Mouse (Mus musculus): ENCODE data around the gene Cenps. TPM values are rescaled to one million over a fixed set of nuclear protein-coding genes. Genes with fewer than 3 reads are reported as not detected.

Gene Cenps
- polyA plus RNA-seq, 1 experiment from 2014 or later: 40.6 TPM

GRCm38 (mm10) chr4:149154859-149155258 lies 17.4 kb upstream of the Cenps start:
- no peak overlapping the region for H3K9ac ChIP-seq
- no peak overlapping the region for H3K4me2 ChIP-seq
- ATAC-seq (replicated peaks; ENCODE audit: low FRiP score): no peak
- H3K4me1 ChIP-seq: peaks cover 8% of the 10 kb centered on the region; the same call in 1 of the 2 replicates
- H3K27me3 ChIP-seq: no peaks in the 10 kb centered on the region
- WGBS: 95% methylated on average over 7 of the region's 7 CpGs
- no peak overlapping the region for H3K4me3 ChIP-seq (replicated peaks)
- no peaks in the 10 kb centered on the region for H3K9me3 ChIP-seq (replicated peaks)
- no peak overlapping the region for H3K27ac ChIP-seq
- H3K36me3 ChIP-seq: peaks cover 100% of the 10 kb centered on the region

- Histone ChIP-seq H3K27ac (no peak overlapping the region), H3K27me3 (no peaks in the 10 kb centered on the region), H3K9ac (no peak overlapping the region), H3K4me3 (replicated peaks) (no peak overlapping the region), H3K36me3 (peaks cover 67% of the 10 kb centered on the region), H3K4me1 (peaks cover 31% of the 10 kb centered on the region), H3K9me3 (replicated peaks) (no peaks in the 10 kb centered on the region), H3K4me2 (no peak overlapping the region)
- WGBS: 82% methylated on average over 11 of the region's 11 CpGs
- no peak for ATAC-seq (replicated peaks; ENCODE audit: low FRiP score)
These were observed 13.3 kb upstream of the Cenps start for GRCm38 (mm10) chr4:149150721-149151120.

GRCm38 (mm10) chr4:149150256-149150655 lies 12.8 kb upstream of the Cenps start:
- Histone ChIP-seq H3K36me3 (peaks cover 63% of the 10 kb centered on the region), H3K9ac (no peak overlapping the region), H3K27me3 (no peaks in the 10 kb centered on the region), H3K4me2 (no peak overlapping the region), H3K4me3 (replicated peaks) (no peak overlapping the region), H3K9me3 (replicated peaks) (no peaks in the 10 kb centered on the region), H3K27ac (no peak overlapping the region), H3K4me1 (peaks cover 31% of the 10 kb centered on the region)
- WGBS: 40% methylated on average over 11 of the region's 11 CpGs
- 0 out of 2 replicates have a peak, but pooled peaks have one; percentile 61 for ATAC-seq (replicated peaks; ENCODE audit: low FRiP score)

- H3K27ac ChIP-seq: peak overlapping the region; percentile 51; the same call in 1 of the 2 replicates
- H3K4me2 ChIP-seq: no peak overlapping the region
- no peaks in the 10 kb centered on the region for H3K9me3 ChIP-seq (replicated peaks)
- H3K4me3 ChIP-seq (replicated peaks): no peak overlapping the region
- H3K9ac ChIP-seq: no peak overlapping the region
- 32% methylated on average over 7 of the region's 7 CpGs for WGBS
- peaks cover 56% of the 10 kb centered on the region for H3K36me3 ChIP-seq
- no peak; the same call in 1 of the 2 replicates for ATAC-seq (replicated peaks; ENCODE audit: low FRiP score)
- peaks cover 31% of the 10 kb centered on the region for H3K4me1 ChIP-seq
- no peaks in the 10 kb centered on the region for H3K27me3 ChIP-seq
These were observed 12.2 kb upstream of the Cenps start for GRCm38 (mm10) chr4:149149611-149150010.

- Histone ChIP-seq H3K27ac (0 out of 2 replicates have a peak overlapping the region, but pooled peaks have one; percentile 51), H3K27me3 (no peaks in the 10 kb centered on the region), H3K4me2 (no peak overlapping the region), H3K9me3 (replicated peaks) (no peaks in the 10 kb centered on the region), H3K4me1 (peaks cover 31% of the 10 kb centered on the region), H3K4me3 (replicated peaks) (no peak overlapping the region), H3K9ac (no peak overlapping the region), H3K36me3 (peaks cover 52% of the 10 kb centered on the region)
- WGBS: 60% methylated on average over 9 of the region's 9 CpGs
- ATAC-seq (replicated peaks; ENCODE audit: low FRiP score): no peak
These were observed 11.8 kb upstream of the Cenps start for GRCm38 (mm10) chr4:149149196-149149595.

DNA sequence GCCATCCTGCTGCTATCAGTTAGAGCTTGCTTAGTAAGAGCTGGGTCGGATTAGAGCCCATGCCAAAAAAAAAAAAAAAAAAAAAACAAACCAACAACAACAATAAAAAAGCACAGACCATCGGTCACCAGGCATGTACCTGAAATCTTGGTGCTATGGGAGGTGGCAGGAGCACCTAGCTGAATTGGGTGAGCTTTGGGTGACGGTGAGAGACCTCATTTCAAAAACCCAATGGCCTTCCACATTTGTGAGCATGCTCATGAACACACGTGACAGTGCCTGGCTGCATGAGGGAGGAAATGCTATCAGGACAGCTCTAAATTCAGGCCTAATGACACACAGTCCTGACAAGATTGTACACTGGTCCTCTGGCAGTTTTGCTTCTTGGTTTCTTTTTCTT lies 10.7 kb upstream of the Cenps start:
- Histone ChIP-seq H3K9me3 (replicated peaks) (no peaks in the 10 kb centered on the region), H3K4me3 (replicated peaks) (no peak overlapping the region), H3K4me1 (peaks cover 31% of the 10 kb centered on the region), H3K9ac (no peak overlapping the region), H3K27me3 (no peaks in the 10 kb centered on the region), H3K36me3 (peaks cover 41% of the 10 kb centered on the region), H3K4me2 (no peak overlapping the region), H3K27ac (0 out of 2 replicates have a peak overlapping the region, but pooled peaks have one; percentile 37)
- no peak for ATAC-seq (replicated peaks; ENCODE audit: low FRiP score)
- 82% methylated on average over 4 of the region's 4 CpGs for WGBS

GRCm38 (mm10) chr4:149147528-149147927 lies 10.1 kb upstream of the Cenps start:
- H3K27me3 ChIP-seq: no peaks in the 10 kb centered on the region
- H3K4me1 ChIP-seq: peaks cover 31% of the 10 kb centered on the region
- H3K4me3 ChIP-seq (replicated peaks): no peak overlapping the region
- 0 out of 2 replicates have a peak overlapping the region, but pooled peaks have one; percentile 37 for H3K27ac ChIP-seq
- H3K4me2 ChIP-seq: no peak overlapping the region
- no peaks in the 10 kb centered on the region for H3K9me3 ChIP-seq (replicated peaks)
- no peak for ATAC-seq (replicated peaks; ENCODE audit: low FRiP score)
- H3K36me3 ChIP-seq: peaks cover 35% of the 10 kb centered on the region
- H3K9ac ChIP-seq: no peak overlapping the region
- 79% methylated on average over 7 of the region's 7 CpGs for WGBS

- Histone ChIP-seq H3K36me3 (peaks cover 12% of the 10 kb centered on the region), H3K27ac (no peak overlapping the region), H3K9me3 (replicated peaks) (no peaks in the 10 kb centered on the region), H3K27me3 (no peaks in the 10 kb centered on the region), H3K4me1 (peaks cover 25% of the 10 kb centered on the region), H3K4me2 (no peak overlapping the region), H3K9ac (no peak overlapping the region), H3K4me3 (replicated peaks) (no peak overlapping the region)
- WGBS: 80% methylated on average over 4 of the region's 4 CpGs
- ATAC-seq (replicated peaks; ENCODE audit: low FRiP score): no peak
These were observed 7.7 kb upstream of the Cenps start for GRCm38 (mm10) chr4:149145151-149145550.

- 4% methylated on average over 3 of the region's 3 CpGs for WGBS
- peaks cover 19% of the 10 kb centered on the region for H3K4me1 ChIP-seq
- H3K9me3 ChIP-seq (replicated peaks): no peaks in the 10 kb centered on the region
- H3K9ac ChIP-seq: no peak overlapping the region
- ATAC-seq (replicated peaks; ENCODE audit: low FRiP score): peak; percentile 65
- no peak overlapping the region for H3K27ac ChIP-seq
- H3K27me3 ChIP-seq: no peaks in the 10 kb centered on the region
- peaks cover 5% of the 10 kb centered on the region; the same call in 1 of the 2 replicates for H3K36me3 ChIP-seq
- no peak overlapping the region for H3K4me2 ChIP-seq
- H3K4me3 ChIP-seq (replicated peaks): no peak overlapping the region
These were observed 7.0 kb upstream of the Cenps start for GRCm38 (mm10) chr4:149144459-149144858.

DNA sequence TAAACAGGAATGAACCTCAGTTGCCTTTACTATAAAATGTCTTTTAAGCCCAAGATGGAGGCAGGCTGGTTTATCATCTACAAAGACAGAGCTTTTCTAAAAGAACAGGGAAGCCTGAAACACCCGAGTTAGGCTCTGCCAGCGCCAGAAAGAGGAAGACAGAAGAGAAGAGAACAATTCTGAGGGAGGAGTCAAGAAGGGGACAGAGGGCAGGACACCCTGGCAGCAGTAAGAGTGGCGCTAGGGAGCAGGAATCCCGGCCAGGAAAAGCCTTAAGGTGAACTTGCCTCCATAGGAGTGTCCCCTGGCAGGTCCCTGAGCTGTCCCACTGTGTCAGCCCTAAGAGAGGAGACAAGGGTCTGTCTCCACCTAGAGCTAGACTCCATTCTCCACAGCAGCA lies 6.2 kb upstream of the Cenps start:
- ATAC-seq (replicated peaks; ENCODE audit: low FRiP score): no peak
- H3K4me1 ChIP-seq: peaks cover 17% of the 10 kb centered on the region
- no peaks in the 10 kb centered on the region for H3K9me3 ChIP-seq (replicated peaks)
- no peaks in the 10 kb centered on the region for H3K36me3 ChIP-seq
- 29% methylated on average over 4 of the region's 4 CpGs for WGBS
- no peak overlapping the region for H3K9ac ChIP-seq
- H3K27me3 ChIP-seq: no peaks in the 10 kb centered on the region
- H3K27ac ChIP-seq: no peak overlapping the region
- H3K4me2 ChIP-seq: no peak overlapping the region
- H3K4me3 ChIP-seq (replicated peaks): no peak overlapping the region

- Histone ChIP-seq H3K27ac (no peak overlapping the region), H3K9ac (no peak overlapping the region), H3K9me3 (replicated peaks) (no peaks in the 10 kb centered on the region), H3K36me3 (no peaks in the 10 kb centered on the region), H3K4me1 (peaks cover 11% of the 10 kb centered on the region), H3K4me3 (replicated peaks) (no peak overlapping the region), H3K4me2 (no peak overlapping the region), H3K27me3 (no peaks in the 10 kb centered on the region)
- 67% methylated on average over 8 of the region's 8 CpGs for WGBS
- no peak for ATAC-seq (replicated peaks; ENCODE audit: low FRiP score)
These were observed 1.1 kb upstream of the Cenps start for GRCm38 (mm10) chr4:149138515-149138914.

DNA sequence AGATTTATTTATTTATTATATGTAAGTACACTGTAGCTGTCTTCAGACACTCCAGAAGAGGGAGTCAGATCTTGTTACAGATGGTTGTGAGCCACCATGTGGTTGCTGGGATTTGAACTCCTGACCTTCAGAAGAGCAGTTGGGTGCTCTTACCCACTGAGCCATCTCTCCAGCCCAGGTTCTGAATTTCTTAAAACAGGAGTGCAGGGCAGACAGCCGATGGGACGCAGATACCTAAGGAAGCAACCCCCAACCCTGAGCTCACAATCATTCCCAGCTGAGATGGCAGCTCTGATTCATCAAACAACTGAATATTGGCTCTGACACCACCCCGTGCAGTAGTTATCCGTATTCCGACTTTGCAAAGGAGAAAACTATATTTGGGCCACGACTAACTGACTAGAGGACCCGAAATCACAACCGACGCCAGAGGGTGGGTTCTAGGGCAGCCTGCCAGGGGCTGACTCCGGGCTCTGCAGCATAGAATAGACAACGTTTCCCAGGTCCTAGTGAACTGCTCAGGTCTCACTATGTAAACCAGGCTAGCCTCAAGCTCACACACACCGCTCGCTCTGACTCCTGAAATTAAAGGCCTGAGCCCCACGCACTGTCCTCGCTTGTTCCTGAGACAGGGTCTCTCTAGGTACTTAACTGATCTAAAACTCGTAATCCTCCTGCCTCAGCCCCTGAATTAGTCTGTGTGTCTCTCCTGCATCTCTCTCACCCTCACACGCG lies 1.1 kb downstream of the Cenps start:
- Histone ChIP-seq H3K27me3 (no peaks in the 10 kb centered on the region), H3K9ac (peak overlapping the region; percentile 62), H3K4me2 (peak overlapping the region; percentile 72), H3K27ac (0 out of 2 replicates have a peak overlapping the region, but pooled peaks have one; percentile 96), H3K4me1 (peaks cover 11% of the 10 kb centered on the region), H3K4me3 (replicated peaks) (peak overlapping the region; percentile 69), H3K36me3 (peaks cover 6% of the 10 kb centered on the region), H3K9me3 (replicated peaks) (no peaks in the 10 kb centered on the region)
- no peak for ATAC-seq (replicated peaks; ENCODE audit: low FRiP score)
- 70% methylated on average over 18 of the region's 18 CpGs for WGBS

Data from kidney, embryonic 15.5 days (tissue).